Mouse (Mus musculus): ENCODE data around the gene Ccr7. TPM values are rescaled to one million over a fixed set of nuclear protein-coding genes. Genes with fewer than 3 reads are reported as not detected.

Ccr7 gene
- total and polyA plus RNA-seq, 3 experiments: 203 to 306 (median 241) TPM

GRCm38 (mm10) chr11:99112700-99113099 lies 42.2 kb downstream of the Ccr7 start:
- in situ Hi-C loops (cut with MboI; ENCODE audit: low pct_ligation_motif_present, low pct_unique_long_range_greater_than_20kb, low sequenced_read_pairs): no loop called here
- dilution Hi-C loops (cut with MboI; ENCODE audit: extremely low pct_ligation_motif_present, extremely low pct_unique_long_range_greater_than_20kb, low sequenced_read_pairs): no loop called here
- Histone ChIP-seq H3K4me3 (replicated peaks in 1 of 3; ENCODE audit: low read depth in 2 of 3, low read length in 2 of 3, poor library complexity in 1 of 3) (no peak overlapping the region), H3K36me3 (replicated peaks in 1 of 2; ENCODE audit: control insufficient read depth in 1 of 2, insufficient read depth in 1 of 2, low read length in 1 of 2) (no peaks in the 10 kb centered on the region), H3K9me3 (replicated peaks; ENCODE audit: low read length) (peaks cover 6% of the 10 kb centered on the region), H3K9ac (ENCODE audit: insufficient read depth, low read depth) (no peak overlapping the region), H3K27ac (ENCODE audit: insufficient read depth, low read depth) (no peak overlapping the region), H3K4me2 (ENCODE audit: insufficient read depth, low read depth, poor library complexity, severe bottlenecking) (no peak overlapping the region), H3K4me1 (ENCODE audit: control insufficient read depth in 1 of 2, insufficient read depth in 2 of 2) (0 out of 4 replicates have a peak, but pooled peaks cover 2 to 3% of the 10 kb centered on the region in 2 experiments), H3K79me2 (replicated peaks; ENCODE audit: control insufficient read depth, extremely low read depth, insufficient read depth, poor library complexity, severe bottlenecking) (no peaks in the 10 kb centered on the region), H3K27me3 (replicated peaks) (peaks cover 4% of the 10 kb centered on the region)
- no peak for TF ChIP-seq PAX5 (IDR thresholded peaks at IDR 0.05; ENCODE audit: low read length)
- TF ChIP-seq BHLHE40 (IDR thresholded peaks at IDR 0.05; ENCODE audit: low read depth, low read length): no peak
- TF ChIP-seq GABPA (IDR thresholded peaks at IDR 0.05; ENCODE audit: insufficient replicate concordance, low read depth, low read length): no peak
- no peak for DNase-seq (ENCODE audit: extremely low read depth)

DNA sequence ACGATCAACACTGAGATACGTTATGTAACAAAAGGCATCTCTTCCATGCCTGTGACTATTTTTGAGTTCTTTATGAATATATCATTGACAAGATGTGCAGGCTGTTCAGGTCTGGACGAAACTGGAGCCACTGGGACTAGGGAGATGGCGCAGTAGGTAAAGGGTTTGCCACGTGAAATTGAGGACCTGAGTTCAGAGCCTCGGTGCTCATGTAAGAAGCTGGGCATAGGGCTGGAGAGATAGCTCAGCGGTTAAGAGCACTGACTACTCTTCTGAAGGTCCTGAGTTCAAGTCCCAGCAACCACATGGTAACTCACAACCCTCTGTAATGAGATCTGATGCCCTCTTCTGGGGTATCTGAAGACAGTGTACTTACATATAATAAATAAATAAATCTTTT lies 43.2 kb downstream of the Ccr7 start:
- H3K27me3 ChIP-seq (replicated peaks): peaks cover 4% of the 10 kb centered on the region

GRCm38 (mm10) chr11:99111155-99111554 lies 43.7 kb downstream of the Ccr7 start:
- Histone ChIP-seq H3K9me3 (replicated peaks; ENCODE audit: low read length) (peaks cover 6% of the 10 kb centered on the region), H3K79me2 (replicated peaks; ENCODE audit: control insufficient read depth, extremely low read depth, insufficient read depth, poor library complexity, severe bottlenecking) (no peaks in the 10 kb centered on the region), H3K4me3 (replicated peaks in 1 of 3; ENCODE audit: low read depth in 2 of 3, low read length in 2 of 3, poor library complexity in 1 of 3) (no peak overlapping the region), H3K9ac (ENCODE audit: insufficient read depth, low read depth) (no peak overlapping the region), H3K4me1 (ENCODE audit: control insufficient read depth in 1 of 2, insufficient read depth in 2 of 2) (0 out of 4 replicates have a peak, but pooled peaks cover 2 to 3% of the 10 kb centered on the region in 2 experiments), H3K27me3 (replicated peaks) (peaks cover 4% of the 10 kb centered on the region), H3K27ac (ENCODE audit: insufficient read depth, low read depth) (no peak overlapping the region), H3K36me3 (replicated peaks in 1 of 2; ENCODE audit: control insufficient read depth in 1 of 2, insufficient read depth in 1 of 2, low read length in 1 of 2) (no peaks in the 10 kb centered on the region), H3K4me2 (ENCODE audit: insufficient read depth, low read depth, poor library complexity, severe bottlenecking) (no peak overlapping the region)
- peak; percentile 42 for DNase-seq (ENCODE audit: extremely low read depth)
- TF ChIP-seq SIN3A (IDR thresholded peaks at IDR 0.05; ENCODE audit: low read length) (no peak), NELFE (IDR thresholded peaks at IDR 0.05; ENCODE audit: low read depth, low read length) (no peak), MXI1 (IDR thresholded peaks at IDR 0.05; ENCODE audit: low read depth, low read length) (no peak), POLR2AphosphoS2 (IDR thresholded peaks at IDR 0.05; ENCODE audit: low read depth, low read length) (no peak), ZKSCAN1 (IDR thresholded peaks at IDR 0.05; ENCODE audit: borderline replicate concordance, low read depth, low read length) (no peak), EP300 (IDR thresholded peaks at IDR 0.05; ENCODE audit: low read length) (no peak), TBP (conservative IDR thresholded peaks at IDR 0.05; ENCODE audit: low read depth, low read length) (no peak), PAX5 (IDR thresholded peaks at IDR 0.05; ENCODE audit: low read length) (no peak), ZC3H11A (IDR thresholded peaks at IDR 0.05; ENCODE audit: low read depth, low read length) (no peak), RAD21 (IDR thresholded peaks at IDR 0.05; ENCODE audit: low read depth, low read length) (no peak), SMC3 (IDR thresholded peaks at IDR 0.05; ENCODE audit: low read depth, low read length) (no peak), CTCF (conservative IDR thresholded peaks at IDR 0.05 in 1 of 2, IDR thresholded peaks at IDR 0.05 in 1 of 2; ENCODE audit: low read depth in 2 of 2, low read length in 2 of 2) (no peak), MAFK (IDR thresholded peaks at IDR 0.05; ENCODE audit: insufficient replicate concordance, low read length) (no peak), NRF1 (IDR thresholded peaks at IDR 0.05; ENCODE audit: low read depth, low read length) (no peak), CHD2 (IDR thresholded peaks at IDR 0.05; ENCODE audit: low read length) (no peak)
- dilution Hi-C loops (cut with MboI; ENCODE audit: extremely low pct_ligation_motif_present, extremely low pct_unique_long_range_greater_than_20kb, low sequenced_read_pairs) (no loop called here), in situ Hi-C loops (cut with MboI; ENCODE audit: low pct_ligation_motif_present, low pct_unique_long_range_greater_than_20kb, low sequenced_read_pairs) (no loop called here)

More for the DNA sequence above, 43.2 kb downstream of the Ccr7 start:
- Histone ChIP-seq H3K4me3 (replicated peaks in 1 of 3; ENCODE audit: low read depth in 2 of 3, low read length in 2 of 3, poor library complexity in 1 of 3) (no peak overlapping the region), H3K9me3 (replicated peaks; ENCODE audit: low read length) (peaks cover 6% of the 10 kb centered on the region), H3K4me2 (ENCODE audit: insufficient read depth, low read depth, poor library complexity, severe bottlenecking) (no peak overlapping the region), H3K79me2 (replicated peaks; ENCODE audit: control insufficient read depth, extremely low read depth, insufficient read depth, poor library complexity, severe bottlenecking) (no peaks in the 10 kb centered on the region), H3K36me3 (replicated peaks in 1 of 2; ENCODE audit: control insufficient read depth in 1 of 2, insufficient read depth in 1 of 2, low read length in 1 of 2) (no peaks in the 10 kb centered on the region), H3K27ac (ENCODE audit: insufficient read depth, low read depth) (no peak overlapping the region), H3K9ac (ENCODE audit: insufficient read depth, low read depth) (no peak overlapping the region), H3K4me1 (ENCODE audit: control insufficient read depth in 1 of 2, insufficient read depth in 2 of 2) (0 out of 4 replicates have a peak, but pooled peaks cover 2 to 3% of the 10 kb centered on the region in 2 experiments)
- DNase-seq (ENCODE audit: extremely low read depth): no peak
- dilution Hi-C loops (cut with MboI; ENCODE audit: extremely low pct_ligation_motif_present, extremely low pct_unique_long_range_greater_than_20kb, low sequenced_read_pairs): no loop called here
- in situ Hi-C loops (cut with MboI; ENCODE audit: low pct_ligation_motif_present, low pct_unique_long_range_greater_than_20kb, low sequenced_read_pairs): no loop called here
- TF ChIP-seq IRF4 (IDR thresholded peaks at IDR 0.05; ENCODE audit: low read depth, low read length) (no peak), TBP (conservative IDR thresholded peaks at IDR 0.05; ENCODE audit: low read depth, low read length) (0 out of 2 replicates have a peak, but pooled peaks have one; percentile 66)
